Mouse (Mus musculus) frontal cortex, postnatal 25 days (tissue): ENCODE measurements at regions not wholly inside any gene's neighbourhood (a gene's known extent, or its start where the extent isn't known, plus 50 kb on each side); places are given as distances from the start of the nearest gene placed in this dataset.

Experiments used
- DNase-seq, 2 experiments: peaks; one replicate each; pipeline ENCODE4 v3.0.0; 2022; ENCODE audit warnings: low spot score in 2 of 2

DNA sequence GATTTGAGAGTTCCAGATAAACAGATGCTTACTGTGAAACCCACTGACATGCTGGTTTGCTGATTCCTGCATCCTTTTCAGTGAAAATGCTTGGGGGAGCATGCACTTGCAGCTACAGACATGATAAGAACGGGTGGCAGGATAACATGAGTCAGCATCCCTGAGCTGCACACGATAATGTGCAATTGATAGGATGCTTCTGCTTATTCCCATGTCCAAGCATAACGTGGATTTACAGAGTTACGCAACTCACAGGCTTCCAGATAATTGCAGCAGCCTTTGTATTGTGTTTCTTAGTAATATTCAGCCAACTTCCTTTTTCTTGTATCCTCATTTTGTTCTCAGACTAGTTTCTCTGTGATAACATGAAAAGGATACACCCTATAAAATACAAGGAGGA, 245.7 kb downstream of the Flrt2 start:
- DNase-seq: no peak

- no peak for DNase-seq
Measured at GRCm38 (mm10) chr12:95940465-95941012, 248.5 kb downstream of the Flrt2 start.

- no peak for DNase-seq
Measured at GRCm38 (mm10) chr12:95959786-95960504, 267.9 kb downstream of the Flrt2 start.

DNA sequence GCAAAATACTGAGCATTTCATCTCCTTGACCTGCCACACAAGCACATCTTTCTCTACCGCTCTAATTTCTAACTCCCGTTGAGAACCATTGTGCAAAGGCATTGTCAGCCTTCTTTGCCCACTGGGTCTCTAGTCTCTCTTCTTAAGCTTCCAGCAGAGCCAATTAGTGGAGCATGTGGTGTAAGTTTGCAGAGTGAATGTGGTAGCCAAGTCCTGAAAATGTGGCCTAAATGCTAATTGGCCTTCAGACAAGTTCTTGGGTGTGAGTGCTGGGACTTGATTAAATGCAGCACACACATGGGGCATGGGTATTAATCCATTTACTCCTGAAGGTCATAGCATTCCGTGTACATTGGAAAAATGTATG, 268.5 kb downstream of the Flrt2 start:
- DNase-seq: no peak

DNA sequence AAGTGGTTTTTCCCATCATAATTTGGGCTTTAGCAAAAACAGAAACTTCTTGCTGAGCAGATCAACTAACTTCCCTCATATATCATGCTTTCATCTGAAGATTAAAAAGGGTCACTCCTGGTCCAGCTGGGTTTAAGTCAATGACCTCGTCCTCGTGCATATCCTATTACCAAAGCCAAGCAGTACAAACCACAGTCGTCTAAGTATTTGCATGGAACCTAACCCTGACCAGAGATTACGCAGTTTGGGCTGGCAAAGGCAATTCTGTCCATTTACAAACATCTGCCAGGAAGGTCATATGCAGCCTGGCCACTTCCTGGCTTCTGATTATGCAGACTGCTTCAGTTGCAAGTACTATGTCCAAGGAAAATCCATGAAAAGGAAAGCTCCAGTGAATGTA, 270.8 kb downstream of the Flrt2 start:
- DNase-seq: no peak

- DNase-seq: no peak
Measured at GRCm38 (mm10) chr12:95988669-95989288, 296.8 kb downstream of the Flrt2 start.

GRCm38 (mm10) chr12:95994963-95995362, 302.9 kb downstream of the Flrt2 start:
- DNase-seq: no peak

GRCm38 (mm10) chr12:96030180-96030579, 338.2 kb downstream of the Flrt2 start:
- no peak for DNase-seq

GRCm38 (mm10) chr12:96075365-96075764, 383.3 kb downstream of the Flrt2 start:
- no peak for DNase-seq

DNA sequence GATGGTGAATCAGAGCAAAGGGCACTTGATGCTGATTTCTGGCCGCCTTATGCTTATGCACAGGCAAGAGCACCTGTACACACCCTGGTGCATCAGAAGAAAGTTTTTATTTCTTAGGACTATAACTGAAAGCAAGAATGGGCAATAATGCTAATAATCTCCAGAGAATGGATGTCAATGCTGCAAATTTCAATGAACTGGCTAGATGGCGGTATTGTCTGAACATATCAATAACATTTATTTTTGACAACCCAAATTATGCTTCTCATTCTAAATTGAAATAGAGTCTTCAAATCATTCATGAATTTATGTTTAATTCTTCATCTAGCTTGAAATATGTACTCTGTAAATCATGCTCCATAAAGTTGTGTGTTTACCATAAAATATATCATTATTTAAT, 399.0 kb downstream of the Flrt2 start:
- no peak for DNase-seq

DNA sequence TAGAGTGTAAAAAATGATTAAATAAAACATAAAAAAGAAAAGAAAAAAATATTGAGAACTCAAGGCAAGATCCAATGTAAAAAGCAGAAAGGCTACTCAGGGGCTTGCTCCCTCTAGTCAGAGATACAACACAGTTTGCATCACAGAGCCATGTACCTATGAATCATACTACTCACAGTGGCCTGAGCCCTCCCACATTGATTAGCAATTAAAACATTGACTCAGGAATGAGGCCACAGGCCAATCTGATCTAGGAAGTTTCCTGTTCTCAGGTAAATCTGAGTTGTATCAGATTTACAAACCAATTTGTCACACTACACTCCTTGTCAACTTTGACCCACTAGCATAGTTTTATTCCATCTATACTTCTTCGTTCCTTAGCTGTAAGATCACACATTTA, 414.2 kb downstream of the Flrt2 start:
- DNase-seq: no peak

- no peak for DNase-seq
Measured at GRCm38 (mm10) chr12:96114727-96115379, 422.8 kb downstream of the Flrt2 start.

DNA sequence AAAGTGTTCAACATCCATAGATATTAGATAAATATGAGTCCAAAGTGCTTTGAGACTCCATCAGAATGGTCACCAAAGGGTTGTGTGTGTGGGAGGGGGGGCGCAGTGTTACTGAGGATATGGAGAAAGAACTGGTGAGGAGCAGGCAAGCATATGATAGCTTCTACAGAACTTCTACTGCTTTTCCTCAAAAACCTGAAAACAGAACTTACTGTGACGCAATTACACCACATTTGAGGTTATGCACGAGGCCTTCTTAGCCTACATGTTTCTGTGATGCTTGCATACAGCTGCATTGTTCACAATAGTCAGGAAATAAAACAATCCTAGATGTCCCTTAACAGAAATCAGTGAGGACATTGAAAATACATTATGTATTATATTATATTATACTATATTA, 425.5 kb downstream of the Flrt2 start:
- DNase-seq: no peak

DNA sequence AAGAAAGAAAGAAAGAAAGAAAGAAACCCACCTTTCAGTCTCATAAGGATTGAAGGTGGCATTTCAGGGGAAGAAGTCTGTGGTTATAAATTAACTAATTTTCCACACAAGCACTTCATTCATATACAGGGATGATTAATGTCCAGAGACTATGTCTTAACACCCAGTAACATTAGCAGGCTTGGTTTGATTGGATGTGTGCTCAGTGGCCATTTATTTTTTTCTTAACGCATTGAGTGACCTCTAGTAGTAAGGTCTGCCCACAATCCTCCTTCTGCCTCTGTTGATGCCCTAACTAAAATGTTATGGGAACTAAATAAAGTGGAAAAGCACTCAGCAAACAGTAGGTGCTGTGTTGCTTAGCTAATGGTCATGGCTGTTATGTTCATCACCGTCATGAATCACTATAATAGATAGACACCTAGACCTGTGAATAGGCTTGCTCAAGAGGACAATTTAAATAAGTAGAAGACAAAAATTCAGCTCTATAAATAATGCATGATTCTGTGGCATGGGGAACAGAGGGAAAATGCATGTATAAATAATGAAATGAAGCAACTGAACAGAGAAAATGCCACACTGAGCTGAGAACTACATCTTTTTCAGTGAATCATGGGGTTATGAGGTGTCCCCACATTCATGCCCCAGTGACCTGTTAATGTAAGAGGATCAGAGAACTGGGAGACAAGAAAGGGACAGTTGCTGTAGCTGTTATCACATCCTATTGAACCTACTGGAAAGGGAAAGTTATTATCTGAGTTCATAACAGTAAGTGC, 432.3 kb downstream of the Flrt2 start:
- DNase-seq: no peak

- DNase-seq: no peak
Measured at GRCm38 (mm10) chr12:96129870-96130454, 437.9 kb downstream of the Flrt2 start.

GRCm38 (mm10) chr12:96130796-96131512, 438.9 kb downstream of the Flrt2 start:
- no peak for DNase-seq

DNA sequence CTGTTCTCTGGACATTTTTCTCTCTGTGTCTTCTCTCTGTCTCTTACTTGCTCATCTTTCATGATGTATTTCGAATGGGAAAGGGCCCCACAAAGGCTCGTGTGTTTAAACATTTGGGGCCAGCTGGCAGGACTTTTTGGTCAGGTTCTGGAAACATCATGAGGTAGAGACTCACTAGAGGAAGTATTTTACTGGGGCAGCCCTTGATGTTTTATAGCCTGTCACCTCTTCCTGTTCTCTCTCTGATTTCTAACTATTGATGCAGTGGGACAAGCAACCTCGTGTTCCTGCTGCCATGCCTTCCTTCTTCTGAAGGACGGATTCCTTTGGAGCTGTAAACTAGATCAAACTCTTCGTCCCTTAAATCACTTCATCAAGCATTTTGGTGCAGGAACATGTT, 442.1 kb downstream of the Flrt2 start:
- no peak for DNase-seq

GRCm38 (mm10) chr12:96141748-96142147, 449.7 kb downstream of the Flrt2 start:
- no peak for DNase-seq

DNA sequence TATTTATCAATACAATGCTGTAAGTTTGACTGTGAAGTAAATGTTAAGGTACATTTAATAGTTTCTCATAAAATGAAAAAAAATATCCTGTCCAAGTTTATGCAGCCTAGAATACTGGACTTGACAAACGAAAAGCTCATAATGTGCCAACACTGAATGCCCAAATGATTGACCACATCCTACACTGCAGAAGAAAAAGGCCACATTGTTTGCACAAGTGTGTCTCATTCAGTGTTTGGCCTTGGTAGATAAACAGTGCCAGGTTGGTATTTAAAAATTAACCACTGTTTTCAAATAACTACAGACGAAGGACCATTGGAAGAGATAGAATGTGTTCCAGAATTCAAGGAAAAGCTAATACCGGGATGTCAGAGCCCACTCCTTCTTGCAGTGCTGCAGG, 462.1 kb downstream of the Flrt2 start:
- no peak for DNase-seq

DNA sequence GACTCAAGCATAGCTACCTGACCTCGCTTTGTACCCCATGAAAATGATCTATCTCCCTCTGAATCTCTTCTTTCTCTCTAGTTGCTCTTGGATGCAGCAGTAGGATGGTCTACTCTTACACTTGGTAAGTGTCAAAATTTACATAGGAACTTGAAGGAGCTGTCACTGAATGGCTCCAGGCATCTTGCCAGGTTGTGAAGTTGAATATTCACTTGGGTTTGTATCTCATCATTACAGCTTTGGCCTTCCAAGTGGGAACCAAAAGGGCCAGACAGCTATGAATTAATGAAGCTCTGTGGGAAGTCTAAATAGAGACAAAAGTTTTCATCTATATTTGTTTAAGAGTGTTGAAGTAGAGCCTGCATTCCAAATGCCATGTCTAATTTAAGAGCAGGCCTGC, 475.5 kb downstream of the Flrt2 start:
- DNase-seq: no peak

DNA sequence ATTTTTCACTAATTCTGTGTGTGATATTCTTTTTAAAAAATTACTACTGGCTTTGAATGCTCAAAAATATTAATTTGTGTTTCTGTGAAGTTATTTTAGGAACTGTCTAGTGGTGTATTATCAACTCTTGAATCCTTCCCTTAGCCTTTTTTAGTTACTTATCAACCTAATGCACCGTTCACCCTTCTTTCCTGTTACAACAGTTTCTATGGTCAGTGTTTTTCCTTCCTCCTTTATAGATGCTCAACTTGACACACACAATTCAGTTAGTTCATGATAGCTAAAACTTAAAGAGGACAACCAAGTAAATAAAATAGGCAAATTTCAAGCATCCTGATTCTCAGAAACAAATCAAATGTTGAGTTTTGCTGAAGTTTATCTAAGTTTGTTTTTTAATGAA, 506.9 kb downstream of the Flrt2 start:
- DNase-seq: no peak
